Comparison of ENCODE assay signal across 16 mouse cellular contexts in the genomic region with DNA sequence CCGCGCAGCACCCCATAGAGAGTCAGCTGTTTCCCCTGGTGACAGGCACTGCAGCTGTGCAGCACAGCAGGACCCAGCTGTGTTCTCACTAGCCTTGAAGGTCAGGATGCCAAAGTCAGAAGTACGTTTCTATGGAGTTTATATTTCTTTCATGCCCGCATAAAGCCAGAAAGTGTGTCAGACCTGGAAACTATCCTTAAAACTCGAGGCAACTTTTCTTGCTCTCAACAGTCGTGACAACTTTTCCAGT.
DNase-seq lines count a peak whose midpoint lies in the region; ATAC-seq and TF ChIP-seq lines count a peak whose summit lies in the region.
"Had no signal": no experiment of that assay in that cellular context is flagged by ENCODE, and none has a peak within 500 bp of the region (broad histone marks: within the 10 kb centered on the region; RNA-seq: fewer than 3 reads in every experiment).

No protein-coding gene starts in this region.

- no peak for ATAC-seq in lung, embryonic 14.5 days (ENCODE audit: insufficient read depth)
- ATAC-seq in liver, embryonic 12.5 days, result no peak
- ATAC-seq: forebrain, embryonic 13.5 days; intestine, embryonic 15.5 days had no signal

- H3K9me3 ChIP-seq in lung, embryonic 14.5 days (ENCODE audit: low read depth, low read length), result no peaks in the 10 kb centered on the region
- no peaks in the 10 kb centered on the region for H3K9me3 ChIP-seq in liver, embryonic 12.5 days (replicated peaks)
- H3K9me3 ChIP-seq: forebrain, embryonic 13.5 days; hindbrain, embryonic 12.5 days; intestine, embryonic 15.5 days; lung, embryonic 15.5 days; midbrain, embryonic 12.5 days had no signal

- H3K4me3 ChIP-seq in lung, embryonic 14.5 days (ENCODE audit: low read depth, low read length), result no peak overlapping the region
- no peak overlapping the region for H3K4me3 ChIP-seq in liver, embryonic 12.5 days
- H3K4me3 ChIP-seq: forebrain, embryonic 13.5 days; hindbrain, embryonic 12.5 days; intestine, embryonic 15.5 days; lung, embryonic 15.5 days; midbrain, embryonic 12.5 days had no signal

- TF ChIP-seq CTCF in lung, embryonic 14.5 days (IDR thresholded peaks at IDR 0.05; ENCODE audit: low read depth), result no peak

- DNase-seq in heart, postnatal 10 days, result peak; percentile 43 to 44
- no peak for DNase-seq in heart, postnatal 4 days
- peak; percentile 50 for DNase-seq in lung, embryonic 14.5 days
- no peak for DNase-seq in lung, postnatal 25 days (ENCODE audit: low spot score)
- DNase-seq in brain, adult 2 months (ENCODE audit: low read depth, low spot score), result peak; percentile 53
- DNase-seq in thymus, postnatal 10 days (ENCODE audit: low spot score in 2 of 2), result peak; percentile 59 to 65
- no peak for DNase-seq in cerebellum, postnatal 14 days
- DNase-seq: layer of hippocampus, postnatal 36 days; liver; right cerebral cortex, postnatal 25 days had no signal

- no peaks in the 10 kb centered on the region for H3K27me3 ChIP-seq in lung, embryonic 14.5 days (ENCODE audit: insufficient read depth, low read length)
- no peaks in the 10 kb centered on the region for H3K27me3 ChIP-seq in liver, embryonic 12.5 days (replicated peaks)
- H3K27me3 ChIP-seq: forebrain, embryonic 13.5 days; hindbrain, embryonic 12.5 days; intestine, embryonic 15.5 days; lung, embryonic 15.5 days; midbrain, embryonic 12.5 days had no signal

- H3K4me2 ChIP-seq in lung, embryonic 14.5 days, result no peak overlapping the region
- no peak overlapping the region for H3K4me2 ChIP-seq in liver, embryonic 12.5 days
- H3K4me2 ChIP-seq: forebrain, embryonic 13.5 days; hindbrain, embryonic 12.5 days; intestine, embryonic 15.5 days; lung, embryonic 15.5 days; midbrain, embryonic 12.5 days had no signal

- H3K36me3 ChIP-seq in lung, embryonic 14.5 days (ENCODE audit: insufficient read depth), result peaks cover 14% of the 10 kb centered on the region
- H3K36me3 ChIP-seq in liver, embryonic 12.5 days, result peaks cover 15% of the 10 kb centered on the region

- 49% methylated on average over 6 of the region's 6 CpGs for WGBS in lung, embryonic 14.5 days
- WGBS in liver, embryonic 12.5 days (ENCODE audit: insufficient replicate concordance), result 82% methylated on average over 6 of the region's 6 CpGs

- 0 out of 2 replicates have a peak, but pooled peaks cover 4% of the 10 kb centered on the region for H3K4me1 ChIP-seq in lung, embryonic 14.5 days (ENCODE audit: insufficient read depth)
- peaks cover 69% of the 10 kb centered on the region for H3K4me1 ChIP-seq in liver, embryonic 12.5 days
- H3K4me1 ChIP-seq: intestine, embryonic 15.5 days had no signal

- H3K9ac ChIP-seq in lung, embryonic 14.5 days, result no peak overlapping the region
- no peak overlapping the region for H3K9ac ChIP-seq in liver, embryonic 12.5 days
- H3K9ac ChIP-seq: forebrain, embryonic 13.5 days; hindbrain, embryonic 12.5 days; intestine, embryonic 15.5 days; lung, embryonic 15.5 days; midbrain, embryonic 12.5 days had no signal

- H3K27ac ChIP-seq in lung, embryonic 14.5 days (ENCODE audit: low read depth), result no peak overlapping the region
- no peak overlapping the region for H3K27ac ChIP-seq in liver, embryonic 12.5 days
- H3K27ac ChIP-seq: forebrain, embryonic 13.5 days; hindbrain, embryonic 12.5 days; intestine, embryonic 15.5 days; lung, embryonic 15.5 days; midbrain, embryonic 12.5 days had no signal

- intact Hi-C loops in heart, postnatal 10 days (cut with DNase I), result no loop called here

Comparison
In these comparisons a context has a peak if more than half of its experiments do, and no peak if none do; other contexts are left out.
1. DNase-seq: peak in heart, postnatal 10 days (2 of 2), lung, embryonic 14.5 days (single experiment), brain, adult 2 months (single experiment) and thymus, postnatal 10 days (2 of 2); none in heart, postnatal 4 days (single experiment), lung, postnatal 25 days (single experiment) and cerebellum, postnatal 14 days (0 of 2).